Mouse (Mus musculus) 3134 (cell line): Measurements from ENCODE around the gene Ifna6.

ENCODE experiments used
- DNase-seq: peaks from one replicate; pipeline ENCODE4 v3.0.0-alpha.2; 2011; ENCODE audit warnings: low spot score; ENCODE audit not compliant: insufficient read length; ENCODE audit errors: extremely low read depth

The Ifna6 gene

DNA sequence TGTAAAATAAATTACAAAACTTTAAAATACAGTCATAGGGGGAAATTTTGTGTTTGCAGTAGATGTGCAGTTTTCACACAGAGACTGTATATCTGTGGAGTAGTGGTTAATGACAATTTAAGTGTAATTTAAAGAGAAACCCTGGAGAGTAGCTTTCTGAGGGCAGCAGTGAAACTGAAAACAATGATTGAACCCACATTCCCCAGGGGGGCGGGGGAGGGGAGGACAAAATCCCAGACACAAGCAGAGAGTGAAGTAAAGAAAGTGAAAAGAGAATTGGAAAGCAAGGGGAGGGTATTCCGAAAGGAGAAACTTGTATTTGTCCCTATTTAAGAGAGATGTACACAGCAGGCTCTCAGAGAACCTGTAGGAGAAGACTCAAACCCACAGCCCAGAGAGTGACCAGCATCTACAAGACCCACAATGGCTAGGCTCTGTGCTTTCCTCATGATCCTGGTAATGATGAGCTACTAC, 14.3 kb downstream of the Ifna6 start, which contains the start of gene Ifna4:
Ifna4 (plus strand) TSS at position 424 of the 474 bp plus-strand sequence.
- DNase-seq, result no peak

DNA sequence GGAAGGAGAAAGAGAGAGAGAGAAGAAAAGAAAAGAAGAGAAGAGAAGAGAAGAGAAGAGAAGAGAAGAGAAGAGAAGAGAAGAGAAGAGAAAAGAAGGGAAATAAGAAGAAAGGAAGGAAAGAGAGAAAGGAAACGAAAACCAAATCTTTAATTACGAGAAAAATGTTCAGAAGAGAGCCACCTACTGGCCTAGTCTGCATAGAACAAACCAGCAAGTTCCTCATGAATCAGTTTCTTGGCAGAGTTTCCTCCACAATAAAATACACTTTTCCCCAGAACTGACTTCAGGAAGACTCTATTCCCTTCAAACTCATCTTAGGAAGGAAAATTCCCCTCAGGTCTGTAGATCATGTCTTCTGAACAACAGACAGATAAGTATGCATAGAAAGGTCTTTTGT, 18.1 kb downstream of the Ifna6 start:
- peak; percentile 9 for DNase-seq

DNA sequence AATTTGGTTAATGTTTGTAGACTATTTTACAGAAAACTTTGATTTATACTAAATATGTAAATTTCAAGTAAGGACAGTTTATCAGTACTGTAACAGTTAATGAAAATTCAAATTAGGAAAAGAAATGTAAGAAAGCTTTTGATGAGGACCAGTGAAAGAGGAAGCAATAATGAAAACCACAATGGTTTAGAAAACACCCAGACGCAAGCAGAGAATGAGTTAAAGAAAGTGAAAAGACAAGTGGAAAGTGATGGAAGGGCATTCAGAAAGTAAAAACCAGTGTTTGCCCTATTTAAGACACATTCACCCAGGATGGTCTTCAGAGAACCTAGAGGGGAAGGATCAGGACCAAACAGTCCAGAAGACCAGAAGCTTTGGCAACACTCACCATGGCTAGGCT, 22.5 kb downstream of the Ifna6 start, which contains the start of gene Ifna1:
Ifna1 (plus strand) TSS at position 390 of the 400 bp plus-strand sequence.
- DNase-seq, result no peak

DNA sequence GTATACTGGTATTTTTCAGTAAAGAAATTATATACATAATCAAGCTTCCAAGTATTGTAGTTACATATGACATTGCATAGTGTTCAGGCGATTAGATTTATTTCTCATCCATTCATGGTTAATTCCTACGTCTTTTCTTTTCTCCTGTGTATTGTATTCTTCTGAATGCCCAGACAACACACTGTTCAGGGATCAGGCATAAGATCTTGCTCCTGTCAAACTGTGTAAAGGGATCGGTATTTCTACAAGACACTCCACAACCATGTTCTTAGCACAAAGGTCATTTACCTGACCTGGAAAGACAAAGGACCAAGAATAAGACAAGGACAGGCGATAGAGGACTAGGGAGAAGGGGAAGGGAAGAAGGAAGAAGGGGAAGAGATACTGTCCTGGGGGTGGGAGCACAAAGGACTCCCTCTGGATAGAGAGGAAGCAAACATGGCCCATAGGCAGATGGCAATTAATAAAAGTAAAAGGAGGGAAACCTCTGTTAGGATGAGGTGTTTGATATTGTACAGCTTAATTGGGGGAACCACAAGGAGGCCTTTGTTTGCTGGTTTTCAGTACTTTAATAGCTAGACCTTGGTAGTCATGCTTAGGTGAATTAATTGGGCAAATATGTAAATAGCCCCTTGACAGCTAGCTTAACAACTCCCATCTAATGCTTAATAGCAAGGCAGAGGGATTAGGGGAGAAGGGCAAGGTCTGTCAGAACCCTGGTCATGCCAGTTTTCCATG, 24.0 kb downstream of the Ifna6 start:
- no peak for DNase-seq

DNA sequence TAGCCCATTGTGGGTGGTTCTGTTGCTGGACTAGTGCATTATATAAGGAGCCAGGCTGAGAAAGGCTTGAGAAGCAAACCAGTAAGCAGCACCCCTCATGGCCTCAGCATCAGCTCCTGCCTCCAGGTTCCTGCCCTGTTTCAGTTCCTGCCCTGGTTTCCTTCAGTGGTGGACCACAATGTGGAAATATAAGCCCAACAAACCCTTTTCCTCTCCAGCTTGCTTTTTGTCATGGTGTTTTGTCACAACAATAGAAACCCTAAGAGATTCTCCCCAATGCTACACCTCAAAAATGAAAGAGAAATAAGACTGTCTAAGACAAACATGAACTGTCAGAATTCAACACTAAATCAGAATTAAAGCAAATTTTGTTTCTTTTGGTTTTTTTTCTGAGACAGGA, 32.0 kb downstream of the Ifna6 start:
- no peak for DNase-seq

DNA sequence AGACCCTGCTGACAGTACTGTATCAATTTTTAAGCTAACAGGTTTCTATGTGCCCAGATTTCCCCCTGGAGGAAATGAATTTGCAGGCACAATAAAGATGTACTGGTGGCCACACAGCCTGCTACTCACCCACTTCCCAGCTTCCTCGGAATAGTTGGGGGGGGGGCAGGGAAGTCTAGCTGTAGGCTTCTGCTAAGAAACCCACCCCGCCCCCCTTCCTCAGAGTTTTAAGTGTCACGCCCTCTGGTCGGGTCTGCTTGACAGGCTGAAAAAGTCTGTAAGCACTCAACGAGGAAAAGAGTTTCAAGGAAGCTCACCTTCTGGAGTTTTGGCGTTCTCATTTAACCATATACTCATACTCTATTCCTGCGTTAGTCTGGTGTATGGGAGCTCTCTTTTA, 36.1 kb downstream of the Ifna6 start:
- no peak for DNase-seq

DNA sequence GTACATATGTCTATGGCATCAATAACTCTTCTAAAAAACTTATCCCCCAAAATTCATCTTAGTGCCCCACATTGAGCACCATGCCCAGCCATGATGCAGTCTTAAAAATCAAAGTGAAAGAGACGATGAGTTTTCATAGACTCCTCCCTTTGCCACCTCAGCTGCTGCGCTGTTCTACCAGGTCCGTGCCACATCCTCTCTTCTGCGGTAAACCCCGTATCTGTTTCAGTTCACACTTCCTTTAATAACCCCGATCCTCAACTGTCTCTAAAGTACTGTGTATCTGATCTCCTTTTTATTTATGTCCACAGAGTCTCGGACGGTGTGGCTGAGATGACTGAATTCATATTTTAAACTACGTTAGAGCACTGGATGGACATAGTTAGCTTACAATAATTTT, 37.4 kb downstream of the Ifna6 start:
- no peak for DNase-seq

DNA sequence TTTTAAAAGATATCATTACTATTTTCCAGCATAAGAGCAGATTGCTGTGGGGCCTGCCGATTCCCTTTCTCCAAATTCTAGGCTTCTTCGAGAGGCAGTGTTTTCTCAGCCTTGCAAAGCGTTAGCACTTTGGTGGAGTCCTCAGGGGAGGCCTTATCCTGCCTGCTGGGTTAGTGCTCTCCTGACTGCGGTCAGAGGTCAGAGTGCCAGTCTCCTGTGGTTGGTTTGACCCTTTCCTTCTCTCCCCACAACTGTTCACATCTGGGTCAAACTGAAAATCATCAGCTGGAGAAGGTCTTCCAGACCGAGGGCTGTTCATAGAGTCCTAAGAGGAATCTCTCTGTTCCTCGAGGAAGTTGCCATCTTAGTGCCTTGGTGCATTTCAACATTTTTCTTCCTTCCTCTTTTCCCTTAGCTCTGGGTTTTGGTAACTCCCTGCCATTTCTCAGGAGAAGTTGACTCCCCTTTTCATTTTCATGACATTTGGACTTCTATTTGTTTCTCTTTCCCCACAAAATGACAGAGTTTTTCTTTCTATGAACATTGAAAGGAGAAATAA, 37.9 kb downstream of the Ifna6 start:
- DNase-seq, result no peak

DNA sequence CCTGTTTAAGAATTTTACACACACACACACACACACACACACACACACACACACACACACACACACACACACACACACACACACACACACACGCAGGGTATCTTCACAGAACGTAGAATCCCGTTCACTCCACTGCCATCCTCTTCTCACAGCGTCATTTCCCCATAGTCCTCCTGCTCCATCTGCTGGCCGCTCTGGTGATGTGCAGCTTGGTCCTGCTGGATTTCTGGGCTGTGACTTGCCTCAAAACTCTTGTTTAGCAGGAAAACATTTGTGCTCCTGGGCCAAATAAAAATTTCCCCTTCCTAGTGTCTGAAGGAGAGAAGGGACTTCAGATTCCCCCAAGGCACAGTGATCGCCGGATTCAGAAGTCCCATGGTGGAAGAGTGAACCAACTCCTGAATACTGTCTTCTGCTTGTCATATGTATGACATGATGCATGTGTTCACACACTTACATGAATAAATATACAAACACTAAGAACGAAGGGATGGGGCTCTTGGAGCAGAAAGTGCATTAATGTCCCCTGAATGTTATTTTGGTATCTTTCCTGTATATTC, 40.2 kb downstream of the Ifna6 start:
- peak; percentile 68 for DNase-seq

DNA sequence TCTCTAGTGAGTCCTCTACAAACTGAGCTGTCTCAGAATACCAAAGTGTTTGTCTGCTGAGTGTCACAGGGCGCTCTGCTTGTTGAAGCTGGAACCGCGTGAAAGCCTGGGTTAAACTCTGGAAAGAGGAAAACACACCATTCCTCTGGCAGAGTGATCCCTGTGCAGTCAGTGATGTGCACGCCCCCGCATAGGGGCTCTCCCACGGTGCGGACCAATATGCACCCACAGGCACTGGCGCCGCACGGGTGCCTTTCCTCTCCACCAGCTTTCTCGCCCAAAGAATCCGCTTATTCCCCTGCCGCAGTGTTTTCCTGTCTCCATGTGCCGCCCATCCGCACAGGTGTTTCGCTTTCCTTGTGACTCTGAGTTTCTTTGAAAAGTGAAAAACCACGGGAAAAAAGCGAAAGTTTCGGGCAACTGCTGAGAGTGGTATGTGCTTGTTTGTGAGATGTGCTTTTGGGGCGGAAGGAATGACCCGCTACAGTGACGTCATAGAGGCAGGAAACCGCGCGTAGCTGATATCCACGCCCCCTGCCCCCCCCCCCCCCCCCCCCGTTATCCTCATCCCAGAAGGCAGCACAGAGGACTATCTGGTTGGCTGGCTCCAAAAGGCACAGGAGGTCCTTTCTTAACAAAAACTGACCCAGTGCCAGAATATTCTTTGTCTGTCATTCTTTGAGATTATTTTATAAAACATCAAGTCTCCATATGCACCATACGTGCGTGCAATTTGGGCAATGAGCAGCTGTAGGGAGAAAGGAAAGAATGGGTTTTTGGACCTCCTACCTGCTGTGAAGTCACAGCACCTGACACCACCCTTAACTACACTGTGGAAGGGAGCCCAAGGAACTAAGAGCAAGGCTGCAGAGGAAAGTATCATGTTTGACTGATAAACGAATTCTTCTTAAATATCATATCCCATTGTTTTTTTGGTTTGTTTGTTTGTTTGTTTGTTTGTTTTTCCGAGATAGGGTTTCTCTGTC, 41.0 kb downstream of the Ifna6 start:
- DNase-seq, result peak; percentile 76

DNA sequence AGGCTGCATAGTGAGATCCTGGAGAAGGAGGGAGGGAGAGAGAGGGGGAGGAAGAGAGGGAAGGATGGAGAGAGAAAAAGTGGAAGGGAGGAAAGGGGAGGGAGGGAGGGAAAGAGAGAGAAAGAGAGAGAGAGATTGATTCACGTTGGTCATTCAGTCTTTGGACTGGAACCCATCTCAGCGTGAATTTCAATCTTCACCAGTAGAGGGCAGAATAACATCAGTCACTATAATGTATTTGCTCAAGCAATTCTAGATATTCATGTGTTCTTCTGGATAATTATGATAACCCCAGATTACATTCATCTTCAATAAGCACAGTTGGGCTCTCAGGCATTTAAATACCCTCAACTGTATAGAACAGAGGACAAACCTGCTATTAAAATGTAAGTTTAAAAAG, 45.5 kb downstream of the Ifna6 start:
- peak; percentile 24 for DNase-seq

DNA sequence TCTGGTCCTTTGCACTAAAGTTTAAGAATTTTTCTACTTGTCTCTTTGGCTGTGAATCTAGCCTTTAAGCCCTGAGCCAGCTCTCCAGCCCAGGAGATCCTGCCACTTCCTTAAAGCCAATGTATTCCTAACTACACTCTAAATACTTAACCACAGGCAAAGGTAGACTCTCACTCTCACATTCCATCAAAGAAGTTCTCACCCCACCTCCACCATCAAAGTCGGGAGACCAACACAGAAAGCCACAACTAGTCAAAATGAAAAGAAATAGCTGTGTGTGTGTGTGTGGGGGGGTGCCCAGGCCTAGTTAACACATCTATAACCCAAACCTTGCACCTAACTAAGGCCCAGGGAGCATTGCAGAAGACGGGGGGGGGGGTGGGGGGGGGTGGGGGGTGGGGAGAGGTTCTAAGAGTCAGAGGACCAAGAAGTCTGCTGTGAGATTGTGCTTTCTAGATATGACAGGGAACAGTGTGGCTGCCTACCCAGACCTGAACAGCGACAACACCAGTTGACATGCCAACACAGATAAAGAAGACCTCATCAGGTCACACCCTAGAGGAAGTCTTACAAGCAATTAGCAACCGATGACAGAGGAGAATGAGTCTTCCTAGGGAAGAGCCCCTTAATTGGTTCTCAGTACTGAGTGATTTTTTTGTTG, 48.3 kb downstream of the Ifna6 start:
- no peak for DNase-seq

DNA sequence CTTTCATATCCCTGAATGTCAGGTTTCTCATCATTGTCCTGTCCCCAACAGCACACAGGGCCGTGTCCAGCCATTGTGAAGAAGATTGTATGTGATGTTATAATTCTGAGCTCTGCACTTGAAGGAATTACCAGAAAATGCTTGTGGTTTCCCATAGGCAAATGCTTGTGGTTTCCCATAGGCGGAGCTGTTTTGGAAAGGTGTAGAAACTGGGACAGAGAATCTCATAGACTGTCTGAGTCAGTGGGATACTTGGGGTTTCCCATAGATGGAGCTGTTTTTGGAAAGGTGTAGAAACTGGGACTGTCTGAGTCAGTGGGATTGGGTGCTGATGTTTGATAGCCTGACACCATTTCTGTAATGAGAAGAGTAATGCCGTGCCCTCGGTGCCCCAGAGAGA, 49.3 kb downstream of the Ifna6 start:
- peak; percentile 24 for DNase-seq
